Mouse (Mus musculus) heart, embryonic 13.5 days (tissue): Measurements from ENCODE around the gene Gimap1. TPM values are rescaled to one million over a fixed set of nuclear protein-coding genes. Genes with fewer than 3 reads are reported as not detected.

Source experiments
- ATAC-seq: fragments of 200-750 bp; cut with Nextera tagmentation; 2 replicates; pipeline ENCODE4 v1.8.0; 2017; ENCODE audit warnings: moderate TSS enrichment; ENCODE audit not compliant: insufficient number of reproducible peaks, low FRiP score, low TSS enrichment; ENCODE audit errors: extremely low read depth
- H3K27ac ChIP-seq: fragments of 300-500 bp; sonication (generic); replicated peaks from 2 replicates; pipeline ENCODE4 v1.5.1; 2015; ENCODE audit warnings: moderate library complexity, mild to moderate bottlenecking, inconsistent platforms
- H3K27me3 ChIP-seq: fragments of 300-500 bp; sonication (generic); replicated peaks from 2 replicates; pipeline ENCODE4 v1.6.1; 2015; ENCODE audit warnings: mild to moderate bottlenecking, inconsistent platforms
- H3K36me3 ChIP-seq: fragments of 300-500 bp; sonication (generic); 2 replicates; pipeline ENCODE4 v1.6.1; 2015; ENCODE audit warnings: mild to moderate bottlenecking, inconsistent platforms
- H3K4me1 ChIP-seq: fragments of 300-500 bp; sonication (generic); 2 replicates; pipeline ENCODE4 v1.6.1; 2015; ENCODE audit warnings: inconsistent platforms
- H3K4me2 ChIP-seq: fragments of 300-500 bp; sonication (generic); 2 replicates; pipeline ENCODE4 v1.6.1; 2015; ENCODE audit warnings: inconsistent platforms, mild to moderate bottlenecking, moderate library complexity
- H3K4me3 ChIP-seq: fragments of 300-500 bp; sonication (generic); 2 replicates; pipeline ENCODE4 v1.5.1; 2015; ENCODE audit warnings: moderate library complexity, mild to moderate bottlenecking, inconsistent platforms
- H3K9ac ChIP-seq: fragments of 300-500 bp; sonication (generic); 2 replicates; pipeline ENCODE4 v1.6.1; 2015; ENCODE audit warnings: inconsistent platforms, mild to moderate bottlenecking, moderate library complexity
- H3K9me3 ChIP-seq: fragments of 300-500 bp; sonication (generic); 2 replicates; pipeline ENCODE4 v1.6.1; 2016; ENCODE audit warnings: inconsistent platforms
- WGBS: fragments of 180-500 bp; shearing (Covaris S2); methylation state at CpG from one replicate; pipeline ENCODE4 v1.1.7; 2015; ENCODE audit warnings: mixed read lengths; 5-methylcytosine and 5-hydroxymethylcytosine counted together
- polyA plus RNA-seq: library from polyadenylated mRNA; unstranded; fragments of >200 nt; fragmentation: Nextera tagmentation; extraction: Ambion mirVana; gene quantifications from 2 replicates; pipeline ENCODE4 v1.2.1, GENCODE M21; 2015

The Gimap1 gene
- polyA plus RNA-seq, 1 experiment from 2014 or later, result 24.2 TPM

- no peak for ATAC-seq
- no peak overlapping the region for H3K27ac ChIP-seq
Observed at GRCm38 (mm10) chr6:48704146-48704545, 34.7 kb upstream of the Gimap1 start.

GRCm38 (mm10) chr6:48706130-48706529, 32.7 kb upstream of the Gimap1 start:
- peak overlapping the region; percentile 61 for H3K9ac ChIP-seq
- peak overlapping the region; percentile 40 for H3K4me3 ChIP-seq
- H3K27me3 ChIP-seq, result no peaks in the 10 kb centered on the region
- peak overlapping the region; percentile 68 for H3K27ac ChIP-seq
- 40% methylated on average over 3 of the region's 3 CpGs for WGBS
- no peak for ATAC-seq
- H3K4me1 ChIP-seq, result no peaks in the 10 kb centered on the region
- H3K36me3 ChIP-seq, result peaks cover 11% of the 10 kb centered on the region
- no peaks in the 10 kb centered on the region for H3K9me3 ChIP-seq
- H3K4me2 ChIP-seq, result peak overlapping the region; percentile 48

More at GRCm38 (mm10) chr6:48704146-48704545, 34.7 kb upstream of the Gimap1 start:
- no peaks in the 10 kb centered on the region for H3K27me3 ChIP-seq
- no peak overlapping the region for H3K9ac ChIP-seq
- H3K4me3 ChIP-seq, result no peak overlapping the region
- H3K36me3 ChIP-seq, result peaks cover 11% of the 10 kb centered on the region
- no peaks in the 10 kb centered on the region for H3K9me3 ChIP-seq
- H3K4me2 ChIP-seq, result no peak overlapping the region
- H3K4me1 ChIP-seq, result 0 out of 2 replicates have a peak, but pooled peaks cover 2% of the 10 kb centered on the region

- 56% methylated on average over 2 of the region's 2 CpGs for WGBS
- Histone ChIP-seq H3K4me1 (no peaks in the 10 kb centered on the region), H3K9ac (no peak within 1 kb of the TSS), H3K4me3 (no peak within 1 kb of the TSS), H3K9me3 (no peaks in the 10 kb centered on the region), H3K27ac (no peak within 1 kb of the TSS), H3K27me3 (no peaks in the 10 kb centered on the region), H3K4me2 (no peak within 1 kb of the TSS), H3K36me3 (no peaks in the 10 kb centered on the region)
- ATAC-seq, result no peak
Observed at GRCm38 (mm10) chr6:48718455-48718854, 20.4 kb upstream of the Gimap1 start, which contains the start of the genes Gm28053 and Gimap7. TSS of gene Gm28053 (plus strand) at chr6:48718607. TSS of gene Gimap7 (plus strand) at chr6:48718621.

- ATAC-seq, result no peak
- H3K36me3 ChIP-seq, result no peaks in the 10 kb centered on the region
- no peak overlapping the region for H3K27ac ChIP-seq
- no peaks in the 10 kb centered on the region for H3K9me3 ChIP-seq
- H3K9ac ChIP-seq, result no peak overlapping the region
- H3K4me1 ChIP-seq, result peaks cover 3% of the 10 kb centered on the region
- H3K4me3 ChIP-seq, result no peak overlapping the region
- WGBS, result 65% methylated on average over 4 of the region's 4 CpGs
- no peak overlapping the region for H3K4me2 ChIP-seq
- no peaks in the 10 kb centered on the region for H3K27me3 ChIP-seq
Observed at GRCm38 (mm10) chr6:48720326-48720725, 18.5 kb upstream of the Gimap1 start.

GRCm38 (mm10) chr6:48723468-48723867, 15.4 kb upstream of the Gimap1 start:
- H3K4me3 ChIP-seq, result no peak overlapping the region
- no peak for ATAC-seq
- no peak overlapping the region for H3K27ac ChIP-seq
- peaks cover 14% of the 10 kb centered on the region for H3K4me1 ChIP-seq
- no peaks in the 10 kb centered on the region for H3K27me3 ChIP-seq
- 73% methylated on average over 8 of the region's 8 CpGs for WGBS
- H3K9me3 ChIP-seq, result no peaks in the 10 kb centered on the region
- H3K36me3 ChIP-seq, result no peaks in the 10 kb centered on the region
- H3K9ac ChIP-seq, result no peak overlapping the region
- no peak overlapping the region for H3K4me2 ChIP-seq

- 0% methylated on average over 1 of the region's 1 CpGs for WGBS
- Histone ChIP-seq H3K9ac (no peak overlapping the region), H3K9me3 (no peaks in the 10 kb centered on the region), H3K27ac (peak overlapping the region; percentile 56), H3K4me2 (peak overlapping the region; percentile 25), H3K4me3 (no peak overlapping the region), H3K36me3 (no peaks in the 10 kb centered on the region), H3K4me1 (peaks cover 14% of the 10 kb centered on the region), H3K27me3 (no peaks in the 10 kb centered on the region; the same call in 1 of the 2 replicates)
- no peak; the same call in 1 of the 2 replicates for ATAC-seq
Observed at GRCm38 (mm10) chr6:48725476-48725875, 13.4 kb upstream of the Gimap1 start.

- Histone ChIP-seq H3K4me1 (peaks cover 14% of the 10 kb centered on the region), H3K9me3 (no peaks in the 10 kb centered on the region), H3K27me3 (no peaks in the 10 kb centered on the region; the same call in 1 of the 2 replicates), H3K27ac (no peak overlapping the region), H3K4me3 (no peak overlapping the region), H3K36me3 (no peaks in the 10 kb centered on the region), H3K4me2 (no peak overlapping the region), H3K9ac (no peak overlapping the region)
- ATAC-seq, result no peak
- WGBS, result 79% methylated on average over 5 of the region's 5 CpGs
Observed at GRCm38 (mm10) chr6:48727761-48728160, 11.1 kb upstream of the Gimap1 start.

GRCm38 (mm10) chr6:48732864-48733304, 6.0 kb upstream of the Gimap1 start:
- ATAC-seq, result no peak
- Histone ChIP-seq H3K27ac (no peak overlapping the region), H3K9ac (no peak overlapping the region), H3K4me2 (no peak overlapping the region), H3K4me1 (no peaks in the 10 kb centered on the region), H3K4me3 (no peak overlapping the region), H3K27me3 (no peaks in the 10 kb centered on the region; the same call in 1 of the 2 replicates), H3K36me3 (no peaks in the 10 kb centered on the region), H3K9me3 (no peaks in the 10 kb centered on the region)
- WGBS, result 40% methylated on average over 8 of the region's 8 CpGs

- Histone ChIP-seq H3K4me1 (no peaks in the 10 kb centered on the region), H3K9me3 (no peaks in the 10 kb centered on the region), H3K27me3 (no peaks in the 10 kb centered on the region; the same call in 1 of the 2 replicates), H3K4me2 (no peak overlapping the region), H3K36me3 (no peaks in the 10 kb centered on the region), H3K9ac (no peak overlapping the region), H3K4me3 (no peak overlapping the region), H3K27ac (no peak overlapping the region)
- no peak for ATAC-seq
- WGBS, result 84% methylated on average over 1 of the region's 1 CpGs
Observed at GRCm38 (mm10) chr6:48733660-48734059, 5.2 kb upstream of the Gimap1 start.

GRCm38 (mm10) chr6:48737053-48737452, 1.8 kb upstream of the Gimap1 start:
- 67% methylated on average over 2 of the region's 2 CpGs for WGBS

GRCm38 (mm10) chr6:48737688-48738087, 1.2 kb upstream of the Gimap1 start:
- 75% methylated on average over 5 of the region's 5 CpGs for WGBS
- Histone ChIP-seq H3K9me3 (no peaks in the 10 kb centered on the region), H3K4me2 (no peak overlapping the region), H3K27ac (no peak overlapping the region), H3K9ac (no peak overlapping the region), H3K4me1 (peaks cover 20% of the 10 kb centered on the region), H3K36me3 (no peaks in the 10 kb centered on the region; the same call in 1 of the 2 replicates), H3K27me3 (peaks cover 25% of the 10 kb centered on the region), H3K4me3 (no peak overlapping the region)
- no peak for ATAC-seq

More at GRCm38 (mm10) chr6:48737053-48737452, 1.8 kb upstream of the Gimap1 start:
- H3K36me3 ChIP-seq, result no peaks in the 10 kb centered on the region
- H3K4me1 ChIP-seq, result peaks cover 14% of the 10 kb centered on the region
- H3K27me3 ChIP-seq, result peaks cover 18% of the 10 kb centered on the region
- H3K4me3 ChIP-seq, result no peak overlapping the region
- H3K4me2 ChIP-seq, result no peak overlapping the region
- no peak for ATAC-seq
- H3K9me3 ChIP-seq, result no peaks in the 10 kb centered on the region
- H3K9ac ChIP-seq, result no peak overlapping the region
- no peak overlapping the region for H3K27ac ChIP-seq

- 70% methylated on average over 3 of the region's 3 CpGs for WGBS
Observed at GRCm38 (mm10) chr6:48739780-48740055, 864 bp downstream of the Gimap1 start.

More at GRCm38 (mm10) chr6:48739780-48740055, 864 bp downstream of the Gimap1 start:
- peak overlapping the region; percentile 43 for H3K4me3 ChIP-seq
- H3K9me3 ChIP-seq, result no peaks in the 10 kb centered on the region
- peaks cover 43% of the 10 kb centered on the region for H3K27me3 ChIP-seq
- H3K36me3 ChIP-seq, result peaks cover 3% of the 10 kb centered on the region; the same call in 1 of the 2 replicates
- peak overlapping the region; percentile 79 for H3K4me2 ChIP-seq
- H3K4me1 ChIP-seq, result peaks cover 24% of the 10 kb centered on the region
- peak overlapping the region; percentile 61; the same call in 1 of the 2 replicates for H3K9ac ChIP-seq
- ATAC-seq, result no peak
- H3K27ac ChIP-seq, result peak overlapping the region; percentile 78
